Mouse (Mus musculus) forebrain, embryonic 14.5 days (tissue): ENCODE measurements around the gene Usp46. TPM values are rescaled to one million over a fixed set of nuclear protein-coding genes. Genes with fewer than 3 reads are reported as not detected.

Experiments
- ATAC-seq: fragments of 200-750 bp; cut with Nextera tagmentation; 2 replicates; pipeline ENCODE4 v1.8.0; 2017; ENCODE audit warnings: mild to moderate bottlenecking, moderate library complexity
- DNase-seq: peaks from one replicate; pipeline ENCODE4 v3.0.0-alpha.2; 2015; ENCODE audit warnings: low spot score
- H3K27ac ChIP-seq: fragments of 300-500 bp; sonication (generic); 2 replicates; pipeline ENCODE4 v1.5.1; 2014; ENCODE audit warnings: low read depth, mild to moderate bottlenecking, control low read depth, low read length, moderate library complexity
- H3K27me3 ChIP-seq: fragments of 300-500 bp; sonication (generic); replicated peaks from 2 replicates; pipeline ENCODE4 v1.6.1; 2014; ENCODE audit warnings: low read length, control low read depth, mixed read lengths; ENCODE audit not compliant: control insufficient read depth, insufficient read depth
- H3K36me3 ChIP-seq: fragments of 300-500 bp; sonication (generic); 2 replicates; pipeline ENCODE4 v1.6.1; 2014; ENCODE audit warnings: low read length, control low read depth; ENCODE audit not compliant: control insufficient read depth, insufficient read depth
- H3K4me1 ChIP-seq: fragments of 300-500 bp; sonication (generic); 2 replicates; pipeline ENCODE4 v1.6.1; 2014; ENCODE audit warnings: antibody characterized with exemption, low read length, control low read depth; ENCODE audit not compliant: control insufficient read depth, insufficient read depth
- H3K4me2 ChIP-seq: fragments of 300-500 bp; sonication (generic); 2 replicates; pipeline ENCODE4 v1.6.1; 2014; ENCODE audit warnings: mild to moderate bottlenecking, control low read depth, low read length
- H3K4me3 ChIP-seq: fragments of 300-500 bp; sonication (generic); 2 replicates; pipeline ENCODE4 v1.5.1; 2014; ENCODE audit warnings: low read depth, low read length, control low read depth
- H3K9ac ChIP-seq: fragments of 300-500 bp; sonication (generic); 2 replicates; pipeline ENCODE4 v1.6.1; 2014; ENCODE audit warnings: mild to moderate bottlenecking, low read length, control low read depth, moderate library complexity
- H3K9me3 ChIP-seq: fragments of 300-500 bp; sonication (generic); replicated peaks from 2 replicates; pipeline ENCODE4 v1.6.1; 2016; ENCODE audit warnings: low read length, control low read depth, mixed read lengths; ENCODE audit not compliant: control insufficient read depth
- WGBS: fragments of 180-500 bp; shearing (Covaris S2); extraction: QIAGEN DNeasy Blood & Tissue Kit; methylation state at CpG from one replicate; pipeline ENCODE4 v1.1.7; 2014; 5-methylcytosine and 5-hydroxymethylcytosine counted together
- polyA plus RNA-seq: library from polyadenylated mRNA; unstranded; fragments of >200 nt; fragmentation: Nextera tagmentation; extraction: Ambion mirVana; gene quantifications from 2 replicates; pipeline ENCODE4 v1.2.1, GENCODE M21; 2014

Gene Usp46
- polyA plus RNA-seq, 1 experiment from 2014 or later = 31.8 TPM

GRCm38 (mm10) chr5:74042796-74043340 lies 25.4 kb downstream of the Usp46 start:
- Histone ChIP-seq H3K9me3 (no peaks in the 10 kb centered on the region), H3K4me1 (0 out of 2 replicates have a peak, but pooled peaks cover 4% of the 10 kb centered on the region), H3K4me3 (no peak overlapping the region), H3K27me3 (no peaks in the 10 kb centered on the region), H3K9ac (no peak overlapping the region), H3K27ac (no peak overlapping the region), H3K36me3 (no peaks in the 10 kb centered on the region), H3K4me2 (no peak overlapping the region)
- DNase-seq (no peak), ATAC-seq (no peak)
- WGBS = 77% methylated on average over 6 of the region's 6 CpGs

- H3K27ac ChIP-seq = no peak overlapping the region
- H3K27me3 ChIP-seq = no peaks in the 10 kb centered on the region
- 92% methylated on average over 4 of the region's 4 CpGs for WGBS
- no peaks in the 10 kb centered on the region for H3K4me1 ChIP-seq
- ATAC-seq = no peak
- no peak overlapping the region for H3K4me2 ChIP-seq
- no peaks in the 10 kb centered on the region for H3K9me3 ChIP-seq
- H3K4me3 ChIP-seq = no peak overlapping the region
- H3K36me3 ChIP-seq = no peaks in the 10 kb centered on the region
- DNase-seq = no peak
- no peak overlapping the region for H3K9ac ChIP-seq
Observed at GRCm38 (mm10) chr5:74040541-74040940, 27.7 kb downstream of the Usp46 start.

- H3K27ac ChIP-seq = no peak overlapping the region
- no peaks in the 10 kb centered on the region for H3K9me3 ChIP-seq
- no peak for ATAC-seq
- H3K4me2 ChIP-seq = no peak overlapping the region
- H3K27me3 ChIP-seq = no peaks in the 10 kb centered on the region
- peaks cover 5% of the 10 kb centered on the region; the same call in 1 of the 2 replicates for H3K36me3 ChIP-seq
- H3K4me1 ChIP-seq = no peaks in the 10 kb centered on the region
- whole genome bisulfite sequencing = 74% methylated on average over 2 of the region's 2 CpGs
- no peak overlapping the region for H3K4me3 ChIP-seq
- no peak for DNase-seq
- H3K9ac ChIP-seq = no peak overlapping the region
Observed at GRCm38 (mm10) chr5:74035454-74035853, 32.8 kb downstream of the Usp46 start.

GRCm38 (mm10) chr5:74034177-74034576 lies 34.1 kb downstream of the Usp46 start:
- Histone ChIP-seq H3K9ac (no peak overlapping the region), H3K9me3 (no peaks in the 10 kb centered on the region), H3K36me3 (peaks cover 5% of the 10 kb centered on the region), H3K27ac (no peak overlapping the region), H3K4me3 (no peak overlapping the region), H3K4me1 (no peaks in the 10 kb centered on the region), H3K4me2 (no peak overlapping the region), H3K27me3 (no peaks in the 10 kb centered on the region)
- DNase-seq (no peak), ATAC-seq (no peak)
- 88% methylated on average over 4 of the region's 4 CpGs for WGBS

GRCm38 (mm10) chr5:74029787-74030186 lies 38.4 kb downstream of the Usp46 start:
- Histone ChIP-seq H3K27ac (no peak overlapping the region), H3K4me1 (no peaks in the 10 kb centered on the region), H3K9ac (no peak overlapping the region), H3K36me3 (peaks cover 13% of the 10 kb centered on the region), H3K4me3 (no peak overlapping the region), H3K4me2 (no peak overlapping the region), H3K27me3 (no peaks in the 10 kb centered on the region), H3K9me3 (no peaks in the 10 kb centered on the region)
- ATAC-seq (no peak), DNase-seq (no peak)
- WGBS = 80% methylated on average over 7 of the region's 7 CpGs

- ATAC-seq = no peak
Observed at GRCm38 (mm10) chr5:74028691-74029479, 39.3 kb downstream of the Usp46 start.

GRCm38 (mm10) chr5:74028221-74028620 lies 40.0 kb downstream of the Usp46 start:
- DNase-seq (no peak), ATAC-seq (no peak)
- Histone ChIP-seq H3K9ac (no peak overlapping the region), H3K4me1 (no peaks in the 10 kb centered on the region), H3K4me3 (no peak overlapping the region), H3K9me3 (no peaks in the 10 kb centered on the region), H3K4me2 (no peak overlapping the region), H3K27me3 (no peaks in the 10 kb centered on the region), H3K36me3 (peaks cover 13% of the 10 kb centered on the region), H3K27ac (no peak overlapping the region)
- 76% methylated on average over 2 of the region's 2 CpGs for WGBS

More at GRCm38 (mm10) chr5:74028691-74029479, 39.3 kb downstream of the Usp46 start:
- WGBS = 91% methylated on average over 25 of the region's 25 CpGs
- no peak overlapping the region for H3K27ac ChIP-seq
- no peak overlapping the region for H3K4me3 ChIP-seq
- H3K4me2 ChIP-seq = no peak overlapping the region
- peaks cover 13% of the 10 kb centered on the region for H3K36me3 ChIP-seq
- no peaks in the 10 kb centered on the region for H3K9me3 ChIP-seq
- H3K27me3 ChIP-seq = no peaks in the 10 kb centered on the region
- H3K4me1 ChIP-seq = no peaks in the 10 kb centered on the region
- no peak overlapping the region for H3K9ac ChIP-seq
- no peak for DNase-seq

- ATAC-seq (no peak), DNase-seq (no peak)
- H3K4me2 ChIP-seq = no peak overlapping the region
- no peaks in the 10 kb centered on the region for H3K27me3 ChIP-seq
- no peaks in the 10 kb centered on the region for H3K9me3 ChIP-seq
- peaks cover 7% of the 10 kb centered on the region for H3K36me3 ChIP-seq
- H3K4me1 ChIP-seq = no peaks in the 10 kb centered on the region
- H3K9ac ChIP-seq = no peak overlapping the region
- H3K4me3 ChIP-seq = no peak overlapping the region
- no peak overlapping the region for H3K27ac ChIP-seq
- 94% methylated on average over 4 of the region's 4 CpGs for WGBS
Observed at GRCm38 (mm10) chr5:74020506-74020905, 47.7 kb downstream of the Usp46 start.

GRCm38 (mm10) chr5:74018870-74019565 lies 49.2 kb downstream of the Usp46 start:
- no peaks in the 10 kb centered on the region for H3K9me3 ChIP-seq
- no peak overlapping the region for H3K9ac ChIP-seq
- peaks cover 14% of the 10 kb centered on the region for H3K36me3 ChIP-seq
- no peak overlapping the region for H3K4me2 ChIP-seq
- ATAC-seq = no peak
- 51% methylated on average over 8 of the region's 8 CpGs for WGBS
- no peaks in the 10 kb centered on the region for H3K4me1 ChIP-seq
- no peak overlapping the region for H3K4me3 ChIP-seq
- no peak overlapping the region for H3K27ac ChIP-seq
- peak; percentile 33 for DNase-seq
- H3K27me3 ChIP-seq = no peaks in the 10 kb centered on the region
